Mouse (Mus musculus) thymus, postnatal 25 days (tissue): Measurements from ENCODE around the gene Lyrm4.

Experiments
- DNase-seq: peaks from one replicate; pipeline ENCODE4 v3.0.0; 2022

Gene Lyrm4

DNA sequence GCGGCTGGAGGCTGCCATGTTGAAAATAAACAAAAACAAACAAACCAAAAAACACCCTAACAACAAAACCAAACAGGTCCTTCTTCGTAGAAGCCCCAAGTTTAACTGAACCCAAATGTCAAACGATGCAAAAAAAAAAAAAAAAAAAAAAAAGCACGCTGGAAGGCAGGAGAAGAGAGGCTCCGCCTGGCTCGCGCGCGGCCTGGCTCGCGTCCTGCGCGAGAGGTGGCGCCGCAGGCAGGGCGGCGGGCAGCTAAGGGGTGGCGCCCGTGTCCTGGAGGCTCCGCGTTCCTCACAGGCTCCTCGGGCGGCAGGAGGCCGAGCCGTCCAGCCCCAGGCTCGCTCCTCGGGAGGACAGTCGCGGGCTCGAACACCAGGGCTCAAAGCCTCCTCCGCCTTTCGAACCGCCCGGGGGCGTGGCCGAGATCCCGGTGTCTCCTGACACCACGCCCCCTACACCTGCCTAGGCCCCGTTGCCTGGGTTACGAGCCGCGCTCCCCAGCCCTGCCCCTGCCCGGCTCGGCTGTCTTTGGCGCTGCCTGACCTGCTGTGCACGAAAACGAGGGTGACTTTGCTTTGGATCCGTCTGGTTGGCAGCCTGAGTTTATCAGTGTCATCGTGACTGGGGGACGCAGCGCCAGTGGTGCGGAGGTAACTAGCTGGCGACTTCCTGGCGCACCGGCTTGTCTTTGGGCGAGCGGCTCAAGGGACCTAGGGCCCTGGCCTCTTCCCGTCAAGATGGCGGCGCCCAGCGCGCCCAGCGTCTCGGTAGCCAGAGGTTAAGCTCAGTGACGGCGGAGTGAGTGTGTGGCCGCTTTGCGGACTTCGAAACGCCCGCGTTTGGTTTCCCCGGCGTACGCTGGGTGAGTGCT is at the start of gene Lyrm4, which contains the start of gene Fars2:
TSS of gene Lyrm4 (minus strand) at position 384 of the 872 bp plus-strand sequence.
TSS of gene Fars2 (plus strand) at position 270 of the 872 bp plus-strand sequence.
- peak; percentile 96 for DNase-seq

- DNase-seq, result no peak
Observed at GRCm38 (mm10) chr13:36163898-36164297, 46.6 kb upstream of the Lyrm4 start.

DNA sequence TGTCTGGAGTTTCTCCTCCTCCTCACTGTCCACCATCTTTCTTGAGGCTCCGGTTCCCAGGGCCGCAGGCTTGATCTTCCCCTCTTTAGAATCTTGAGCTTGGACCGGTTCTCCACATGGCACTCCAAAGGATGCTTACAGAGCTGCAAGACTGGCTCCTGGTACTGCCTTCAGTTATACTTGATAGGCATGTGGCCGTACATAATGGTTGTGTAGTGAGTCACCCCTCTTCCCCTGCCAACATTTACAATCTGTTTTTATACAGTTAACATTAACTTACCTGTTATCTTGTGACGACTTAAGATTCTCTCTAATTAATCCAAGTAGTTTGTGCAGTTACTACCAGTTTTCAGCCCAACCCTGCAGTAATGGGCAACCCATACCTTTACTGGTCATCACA is 46.1 kb upstream of the Lyrm4 start:
- no peak for DNase-seq

GRCm38 (mm10) chr13:36156340-36156931 is 39.1 kb upstream of the Lyrm4 start:
- no peak for DNase-seq

DNA sequence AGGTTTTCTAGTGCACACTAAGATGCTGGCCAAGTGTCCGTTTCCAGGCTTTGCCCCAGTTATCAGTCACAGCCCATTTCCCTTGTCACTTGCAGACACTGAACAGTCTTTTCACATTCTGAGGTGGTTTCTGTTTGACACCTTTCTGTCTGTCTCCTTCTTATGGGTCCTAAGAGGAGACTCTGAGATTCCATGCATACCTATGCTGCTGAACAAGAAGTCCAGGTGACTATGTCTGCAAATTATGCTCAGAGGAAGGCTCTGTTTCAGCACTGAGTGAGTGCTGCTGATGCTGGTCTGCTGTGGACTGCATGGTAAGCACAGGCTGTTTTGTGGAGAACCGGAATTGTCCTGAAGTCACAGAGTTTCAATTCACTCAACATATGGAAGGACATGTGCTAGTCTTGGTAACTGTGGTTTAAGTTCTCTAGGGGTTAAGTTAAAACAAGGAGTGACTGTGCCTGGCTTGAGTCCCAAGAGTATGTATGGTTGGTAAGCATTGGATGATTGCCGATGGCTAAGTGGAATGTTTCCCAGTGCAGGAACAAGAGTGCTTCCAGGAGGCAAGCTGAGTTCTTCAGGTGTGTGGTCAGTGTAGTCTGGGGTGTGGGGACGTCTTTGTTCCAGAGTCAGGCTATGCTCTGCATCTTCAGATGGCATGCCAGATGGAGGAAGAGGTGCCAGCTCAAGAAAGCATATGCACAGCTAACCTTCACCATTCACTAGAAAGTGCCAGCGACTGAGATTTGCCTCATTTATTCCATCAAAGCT is 35.6 kb upstream of the Lyrm4 start:
- DNase-seq, result no peak

DNA sequence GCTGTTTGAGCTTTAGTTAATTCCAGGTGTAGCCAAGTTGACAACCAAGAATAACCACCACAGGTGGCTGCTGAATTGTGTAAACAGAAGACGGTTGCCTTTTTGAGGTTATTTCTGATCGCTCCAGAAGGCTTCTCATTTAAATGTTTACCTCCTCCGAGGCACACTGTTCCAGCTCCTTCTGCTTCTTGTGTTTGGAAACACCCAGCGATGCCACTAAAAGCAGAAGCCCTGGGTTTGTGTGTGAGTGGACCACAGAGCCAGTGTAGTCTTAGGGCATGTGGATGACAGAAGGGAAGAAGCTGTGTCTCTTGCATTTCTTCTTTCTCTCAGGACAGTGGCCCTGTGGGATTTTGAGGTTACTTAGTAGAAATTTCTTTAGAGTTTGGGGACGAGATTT is 32.9 kb upstream of the Lyrm4 start:
- no peak for DNase-seq

DNA sequence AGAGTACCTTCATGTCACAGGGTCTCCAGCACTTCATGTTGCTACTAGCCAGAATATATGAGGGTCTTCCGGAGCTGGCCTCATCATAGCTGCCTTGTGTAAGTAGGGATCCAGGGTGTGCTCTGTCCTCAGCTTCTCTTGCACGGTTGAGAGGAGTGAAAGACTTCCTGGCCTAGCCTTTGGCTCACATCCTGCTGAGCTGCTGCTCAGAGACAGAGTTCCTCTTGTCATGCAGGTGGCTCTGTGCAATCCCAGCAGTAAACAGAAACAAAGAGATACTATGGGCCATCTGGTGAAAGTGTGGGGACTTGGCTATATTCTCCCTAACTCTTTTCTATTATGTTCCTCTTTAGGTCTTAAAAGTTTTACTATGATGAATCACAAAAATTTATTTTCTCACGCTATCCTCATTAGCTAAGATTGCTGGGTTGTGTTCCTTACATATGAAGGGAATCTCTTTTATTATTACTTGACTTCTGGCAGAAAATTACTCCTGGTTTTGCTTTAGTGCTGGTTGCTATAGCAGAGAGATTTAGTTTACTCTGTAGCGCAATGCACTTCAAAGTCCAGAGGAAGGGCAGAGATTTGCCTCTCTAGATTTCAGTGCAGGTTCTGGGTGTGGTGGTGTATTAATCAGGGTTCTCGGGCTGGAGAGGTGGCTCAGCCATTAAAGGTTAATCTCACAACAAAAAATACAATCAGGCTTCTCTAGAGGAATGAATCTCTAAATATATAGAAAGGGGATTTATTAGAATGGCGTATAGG is 32.0 kb upstream of the Lyrm4 start:
- DNase-seq, result peak; percentile 22

- no peak for DNase-seq
Observed at GRCm38 (mm10) chr13:36145601-36146000, 28.3 kb upstream of the Lyrm4 start.

GRCm38 (mm10) chr13:36140247-36141016 is 23.1 kb upstream of the Lyrm4 start:
- no peak for DNase-seq

GRCm38 (mm10) chr13:36139703-36140102 is 22.4 kb upstream of the Lyrm4 start:
- DNase-seq, result no peak

GRCm38 (mm10) chr13:36131992-36132649 is 14.8 kb upstream of the Lyrm4 start:
- no peak for DNase-seq

- no peak for DNase-seq
Observed at GRCm38 (mm10) chr13:36131401-36131800, 14.1 kb upstream of the Lyrm4 start.

DNA sequence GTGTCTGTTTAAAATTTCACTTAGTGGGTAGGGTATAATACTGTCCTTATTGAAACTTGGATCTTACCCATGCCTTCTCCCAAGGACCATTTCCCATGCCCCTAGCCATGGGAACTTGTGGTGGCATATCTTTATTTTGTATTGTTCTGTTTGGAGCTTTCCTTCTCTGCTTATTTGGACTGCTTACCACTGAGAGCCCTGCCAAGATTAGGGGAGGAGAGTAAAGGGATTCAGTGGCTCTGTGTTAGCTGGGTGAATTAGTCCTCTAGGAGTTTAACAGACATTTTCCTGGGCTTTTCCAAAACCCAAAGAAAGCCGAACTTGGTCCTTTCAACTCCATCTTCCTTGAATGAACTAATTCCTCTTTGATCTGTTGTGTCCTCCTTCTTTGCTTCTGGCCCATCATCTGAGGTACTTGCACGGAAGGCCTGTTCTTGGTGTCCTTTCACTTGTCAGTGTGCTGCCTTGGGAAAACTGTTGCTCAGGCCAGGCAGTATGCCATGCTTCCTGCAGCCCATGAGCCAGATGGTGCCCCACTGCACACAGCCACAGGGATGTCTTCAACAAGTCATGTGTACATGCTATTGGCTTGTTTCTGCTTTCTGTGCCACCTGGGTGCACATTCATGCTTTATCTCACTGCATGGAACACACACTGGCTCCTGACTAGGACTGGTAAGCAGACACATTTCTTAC is 12.2 kb upstream of the Lyrm4 start:
- no peak for DNase-seq

DNA sequence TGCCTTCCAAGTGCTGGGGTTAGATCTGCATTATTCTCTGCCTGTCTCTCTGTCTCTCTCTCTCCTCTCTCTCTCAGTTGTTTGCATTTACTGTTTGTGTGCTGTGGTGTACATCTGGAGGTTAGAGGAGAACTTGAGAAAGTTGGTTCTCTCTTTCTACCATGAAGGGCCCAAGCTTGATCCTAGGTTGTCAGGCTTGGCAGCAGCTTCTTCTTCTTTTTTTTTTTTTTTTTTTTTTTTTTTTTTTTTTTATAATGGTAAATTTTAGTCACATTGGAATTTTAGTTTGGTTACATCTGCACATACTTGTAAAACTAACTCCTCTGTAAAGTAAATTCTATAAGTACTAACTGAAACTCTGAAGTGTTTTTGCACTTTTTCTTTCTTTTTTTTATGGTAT is 3.3 kb upstream of the Lyrm4 start:
- DNase-seq, result no peak

GRCm38 (mm10) chr13:36119684-36120083 is 2.4 kb upstream of the Lyrm4 start:
- DNase-seq, result no peak

DNA sequence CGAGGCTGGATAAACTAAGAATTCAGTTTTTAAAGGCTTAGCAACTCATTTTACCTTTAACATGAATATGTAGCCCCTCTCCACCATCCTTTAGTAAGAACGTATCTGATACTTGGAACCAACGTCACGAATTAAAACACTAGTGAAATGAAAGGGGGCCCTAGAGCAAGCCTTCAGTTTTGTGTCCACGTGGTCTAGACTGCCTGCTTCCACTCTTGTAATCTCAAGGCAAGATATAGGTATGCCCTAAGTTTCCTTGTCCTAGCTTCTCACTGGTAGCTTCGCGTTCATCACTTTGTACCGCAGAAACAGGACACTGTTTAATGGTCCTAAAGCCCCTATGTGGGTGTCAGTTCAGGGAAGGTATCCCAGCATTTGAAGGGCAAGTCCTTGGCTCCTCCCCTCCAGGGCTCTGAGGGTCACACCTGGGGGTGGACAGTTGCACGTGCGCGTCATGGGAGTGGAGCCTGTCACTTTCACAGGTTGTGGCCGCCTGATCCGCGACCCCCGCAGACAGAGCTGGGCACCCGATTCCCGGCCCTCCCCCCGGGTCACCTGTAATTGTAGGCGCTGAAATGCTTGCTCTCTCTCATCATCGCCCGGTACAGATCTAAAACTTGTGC is 695 bp downstream of the Lyrm4 start:
- DNase-seq, result peak; percentile 25

- DNase-seq, result no peak
Observed at GRCm38 (mm10) chr13:36113181-36113580, 4.1 kb downstream of the Lyrm4 start.

DNA sequence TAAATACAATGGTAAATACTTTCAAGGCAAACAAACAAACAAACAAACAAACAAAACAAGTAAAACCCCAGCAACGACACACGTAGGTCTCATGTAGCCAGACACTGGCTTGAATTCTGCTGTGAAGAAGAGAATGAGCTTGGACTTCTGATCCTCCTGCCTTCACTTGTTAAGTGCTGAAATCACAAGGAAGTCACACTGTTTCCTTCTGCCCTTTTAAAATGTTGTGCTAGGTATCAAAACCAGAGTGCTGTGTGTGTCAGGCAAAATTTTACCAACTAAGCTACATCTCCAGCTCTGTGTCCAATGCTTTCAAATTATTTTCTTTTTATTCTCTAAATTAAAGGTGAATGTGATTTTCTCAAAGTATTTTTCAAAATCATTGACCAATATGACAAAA is 6.0 kb downstream of the Lyrm4 start:
- no peak for DNase-seq

DNA sequence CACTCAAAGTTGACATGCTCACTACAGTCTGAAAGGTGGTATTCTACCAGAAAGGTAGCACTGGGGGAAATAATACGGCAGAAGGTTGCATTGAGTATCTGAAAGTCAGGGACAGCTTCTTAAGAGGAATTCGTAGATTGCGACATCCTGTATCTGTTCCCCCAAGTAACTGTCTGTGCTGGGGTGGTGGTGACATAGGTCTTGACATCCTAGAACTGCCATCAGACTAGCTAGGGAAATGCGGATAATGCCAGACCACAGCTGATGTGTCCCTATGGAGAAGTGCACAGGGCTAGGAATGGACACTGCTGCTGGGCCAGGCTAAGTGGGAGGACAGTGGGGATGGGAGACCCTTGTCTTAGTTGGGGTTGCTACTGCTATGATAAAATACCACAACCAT is 8.8 kb downstream of the Lyrm4 start:
- DNase-seq, result no peak

DNA sequence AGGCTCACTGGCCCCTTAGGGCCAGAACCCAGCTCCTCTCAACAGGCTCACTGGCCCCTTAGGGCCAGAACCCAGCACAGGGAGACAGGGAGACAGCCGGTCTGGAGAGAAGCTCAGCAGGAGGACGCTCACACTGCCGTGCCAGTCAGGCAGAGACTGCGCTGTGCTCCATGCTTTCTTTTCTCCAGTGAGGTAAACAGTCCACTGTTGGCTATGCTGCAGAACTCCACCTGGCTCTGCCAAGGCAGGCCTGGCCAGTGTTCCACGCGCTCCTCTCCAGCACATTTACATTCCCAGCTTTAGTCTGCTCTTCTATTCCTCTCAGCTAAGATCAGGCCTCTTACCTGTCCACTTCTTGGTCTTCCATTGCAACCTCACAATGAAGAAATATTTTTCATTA is 11.7 kb downstream of the Lyrm4 start:
- no peak for DNase-seq
